Mouse (Mus musculus) fibroblast of lung, adult 2 months (primary cell): ENCODE data around the gene Hbb-bh2.
"Not testable (repeated sequence)": the region's sequence is repeated elsewhere in the genome, so short reads cannot be mapped to it uniquely, and the experiment has no call there.

ENCODE experiments used
- DNase-seq: peaks from one replicate; pipeline ENCODE4 v3.0.0-alpha.2; 2011; ENCODE audit warnings: low read depth

Gene Hbb-bh2

DNA sequence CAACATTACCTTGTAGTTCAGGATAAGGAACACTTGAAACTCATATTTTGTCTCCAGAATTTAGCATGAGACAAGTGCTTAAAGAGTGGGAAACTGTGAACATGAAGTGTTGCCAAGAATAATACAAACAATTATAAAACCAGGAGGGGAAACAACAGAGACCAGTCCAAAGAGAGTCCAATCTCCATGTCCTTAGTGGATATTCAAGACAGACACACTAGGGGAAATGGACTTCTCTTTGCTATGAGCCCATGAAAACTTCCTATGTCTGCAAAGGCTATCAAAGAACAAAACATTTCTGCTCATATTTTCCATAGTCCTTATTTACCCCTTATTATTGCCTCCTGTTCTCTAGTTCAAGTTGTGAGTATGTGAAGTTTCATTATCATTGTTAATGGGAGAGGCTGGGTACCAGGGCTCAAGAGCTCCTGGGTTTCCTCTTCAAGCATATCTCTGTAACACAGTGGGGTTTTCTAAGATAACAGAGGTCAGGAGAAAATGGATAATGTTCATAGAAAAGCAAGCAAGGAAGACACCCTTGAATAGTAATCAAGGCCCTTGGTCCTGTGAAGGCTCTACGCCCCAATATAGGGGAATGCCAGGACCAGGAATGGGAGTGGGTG lies 29.0 kb downstream of the Hbb-bh2 start:
- no peak for DNase-seq

GRCm38 (mm10) chr7:103810746-103811145 lies 29.6 kb downstream of the Hbb-bh2 start:
- no peak for DNase-seq

GRCm38 (mm10) chr7:103810296-103810695 lies 30.0 kb downstream of the Hbb-bh2 start:
- DNase-seq, result no peak

DNA sequence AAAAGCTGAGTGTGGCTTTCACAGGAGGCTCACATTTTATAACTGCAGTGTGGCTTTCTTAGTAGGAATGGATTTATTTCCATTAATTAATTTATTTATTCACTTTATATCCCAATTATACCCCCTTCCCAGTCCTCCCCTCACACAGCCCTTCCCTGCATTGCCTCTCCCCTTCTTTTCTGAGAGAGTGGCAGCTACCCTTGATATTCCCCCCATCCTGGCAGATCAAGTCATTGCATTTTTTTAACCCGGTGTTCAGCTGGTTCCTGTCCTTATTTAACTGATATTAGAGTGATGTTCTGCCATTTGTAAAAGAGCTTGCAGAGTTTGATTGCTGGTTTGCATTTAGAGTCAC lies 30.5 kb downstream of the Hbb-bh2 start:
- no peak for DNase-seq

DNA sequence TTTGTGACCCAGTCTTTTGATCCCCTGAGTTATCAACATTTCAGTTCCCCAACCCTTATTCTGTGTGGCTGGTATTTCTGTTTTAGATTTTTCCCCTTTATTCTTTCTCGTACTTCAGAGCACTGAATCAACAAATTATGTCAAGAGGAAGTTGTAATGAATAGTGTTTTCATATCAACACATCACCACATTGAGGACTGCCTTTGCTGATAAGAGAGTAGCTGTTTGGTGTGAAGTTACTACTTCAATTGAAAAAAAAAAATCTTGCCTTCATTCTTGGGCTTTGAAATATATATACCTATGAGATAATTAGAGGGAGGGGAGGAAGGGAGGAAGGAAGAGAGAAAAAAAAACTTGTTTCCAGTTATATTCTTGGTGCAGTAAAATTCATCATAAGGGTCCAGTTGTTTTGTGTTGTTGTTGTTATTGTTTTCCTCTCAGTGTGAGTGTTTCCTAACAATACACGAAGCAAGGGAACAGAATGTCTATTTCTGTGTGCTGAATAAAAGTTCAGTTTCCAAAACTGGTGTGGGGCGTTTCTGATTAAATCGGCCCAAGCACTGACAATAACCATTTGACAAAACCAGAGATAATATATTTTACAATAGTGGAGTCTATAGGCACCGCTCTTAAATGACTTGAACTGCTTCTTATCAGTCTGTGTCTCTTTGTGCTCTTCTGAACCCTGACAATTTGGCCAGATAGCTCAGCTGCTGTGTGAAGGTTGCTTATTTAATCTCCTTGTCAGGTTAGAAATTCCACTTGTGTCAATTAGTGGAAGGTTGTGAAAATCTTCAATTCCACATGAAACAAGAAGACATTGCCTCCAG lies 31.1 kb downstream of the Hbb-bh2 start:
- no peak for DNase-seq

DNA sequence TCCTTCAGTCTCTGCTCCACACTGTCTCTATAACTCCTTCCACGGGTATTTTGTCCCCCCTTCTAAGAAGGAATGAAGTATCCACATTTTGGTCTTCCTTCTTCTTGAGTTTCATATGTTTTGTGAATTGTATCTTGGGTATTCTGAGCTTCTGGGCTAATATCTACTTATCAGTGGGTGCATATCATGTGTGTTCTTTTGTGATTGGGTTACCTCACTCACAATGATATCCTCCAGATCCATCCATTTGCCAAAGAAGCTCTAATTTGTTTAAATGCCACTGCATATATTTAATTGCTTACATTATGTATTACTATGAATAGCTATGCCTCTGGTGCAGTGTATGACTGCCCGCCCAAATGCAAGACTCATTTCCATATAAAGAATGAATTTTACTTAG lies 32.2 kb downstream of the Hbb-bh2 start:
- DNase-seq, result not testable (repeated sequence)

DNA sequence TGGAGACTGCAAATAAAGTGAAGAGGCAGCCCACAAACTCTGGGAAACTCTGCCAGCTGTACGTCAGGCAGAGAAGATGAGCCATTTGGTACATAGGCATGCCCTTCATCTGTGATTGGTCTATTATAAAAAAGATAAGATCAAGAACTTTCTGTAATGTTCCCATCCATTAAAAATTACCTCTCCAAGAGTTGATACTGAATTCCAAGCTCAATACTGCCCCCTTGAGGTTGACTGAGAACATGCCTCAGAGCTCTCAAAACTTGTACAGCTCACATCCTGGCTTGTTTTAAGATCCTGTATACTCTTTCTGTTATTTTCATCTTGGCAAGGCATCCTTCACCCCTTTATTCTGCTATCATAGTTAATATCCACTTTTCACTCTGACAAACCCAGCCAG lies 33.5 kb downstream of the Hbb-bh2 start:
- no peak for DNase-seq

DNA sequence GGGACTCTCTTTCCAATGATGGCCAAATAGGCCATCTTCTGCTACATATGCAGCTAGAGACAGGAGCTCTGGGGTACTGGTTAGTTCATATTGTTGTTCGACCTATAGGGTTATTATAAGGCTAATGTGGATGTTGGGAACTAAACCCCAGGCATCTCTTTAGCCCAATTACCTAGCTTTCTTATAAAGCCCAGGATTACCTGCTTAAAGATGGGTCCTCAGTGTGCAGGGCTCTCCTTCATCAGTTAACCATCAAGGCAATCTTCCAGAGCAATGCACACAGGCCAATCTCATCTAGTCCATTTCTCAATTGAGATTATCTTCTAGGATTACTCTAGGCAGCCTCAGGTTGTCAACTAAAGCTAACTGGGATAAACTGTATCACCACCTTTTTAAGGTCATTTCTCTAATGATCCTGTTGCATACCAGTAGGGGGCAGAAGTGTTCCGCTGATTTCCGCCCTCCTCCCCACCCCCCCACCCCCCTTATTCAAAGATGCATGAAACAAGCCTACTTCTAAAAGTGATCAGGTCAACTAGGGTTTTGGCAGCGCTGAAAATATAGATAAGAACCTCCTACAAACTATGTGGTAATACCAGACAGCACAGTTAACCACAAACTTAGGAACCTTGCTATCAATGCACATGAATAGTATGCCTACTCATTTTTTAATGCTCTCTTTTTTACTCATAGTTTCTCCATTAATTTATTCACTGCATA lies 47.5 kb downstream of the Hbb-bh2 start:
- DNase-seq, result no peak

DNA sequence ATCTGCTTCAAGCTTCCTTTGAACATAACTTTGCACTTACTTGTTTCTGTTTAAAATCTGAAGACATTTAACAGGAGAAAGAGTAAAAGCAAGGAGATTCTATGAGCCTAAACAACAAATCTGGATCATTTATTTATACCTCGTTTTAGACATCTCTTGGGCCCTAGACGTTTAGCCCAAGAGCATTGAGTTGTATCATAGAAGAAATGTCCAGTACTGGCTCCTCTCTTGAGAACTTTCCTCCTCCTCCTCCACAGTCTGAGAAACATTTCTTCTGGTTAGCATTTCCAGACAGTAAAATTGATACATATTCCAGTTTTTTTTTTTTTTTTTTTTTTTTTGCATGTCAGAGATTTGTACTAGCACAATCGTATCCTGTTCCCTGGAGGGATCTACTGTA lies 48.6 kb downstream of the Hbb-bh2 start, which contains the start of gene Olfr67:
TSS of gene Olfr67 (minus strand) at position 101 of the 400 bp plus-strand sequence.
- DNase-seq, result no peak
